Mouse (Mus musculus) limb, embryonic 12.5 days (tissue): Measurements from ENCODE around the gene Cdc42ep3. TPM values are rescaled to one million over a fixed set of nuclear protein-coding genes. Genes with fewer than 3 reads are reported as not detected.
A peak's percentile ranks its signal among the peaks of the same experiment; 100 is the strongest.

Experiments used
- ATAC-seq: fragments of 200-750 bp; cut with Nextera tagmentation; 2 replicates; pipeline ENCODE4 v1.8.0; 2017; ENCODE audit warnings: low read depth, moderate TSS enrichment; ENCODE audit not compliant: insufficient number of reproducible peaks, insufficient read depth, low FRiP score, low TSS enrichment
- H3K27ac ChIP-seq: fragments of 300-500 bp; sonication (generic); 2 replicates; pipeline ENCODE4 v1.5.1; 2016; ENCODE audit warnings: mild to moderate bottlenecking, moderate library complexity
- H3K27me3 ChIP-seq: fragments of 300-500 bp; sonication (generic); 2 replicates; pipeline ENCODE4 v1.6.1; 2016; ENCODE audit warnings: mild to moderate bottlenecking, moderate library complexity
- H3K36me3 ChIP-seq: fragments of 300-500 bp; sonication (generic); 2 replicates; pipeline ENCODE4 v1.6.1; 2016; ENCODE audit warnings: mild to moderate bottlenecking, moderate library complexity
- H3K4me1 ChIP-seq: fragments of 300-500 bp; sonication (generic); replicated peaks from 2 replicates; pipeline ENCODE4 v1.6.1; 2016
- H3K4me2 ChIP-seq: fragments of 300-500 bp; sonication (generic); 2 replicates; pipeline ENCODE4 v1.6.1; 2016; ENCODE audit warnings: mild to moderate bottlenecking, moderate library complexity
- H3K4me3 ChIP-seq: fragments of 300-500 bp; sonication (generic); replicated peaks from 2 replicates; pipeline ENCODE4 v1.5.1; 2016; ENCODE audit warnings: mild to moderate bottlenecking
- H3K9ac ChIP-seq: fragments of 300-500 bp; sonication (generic); replicated peaks from 2 replicates; pipeline ENCODE4 v1.6.1; 2016; ENCODE audit warnings: mild to moderate bottlenecking, moderate library complexity
- H3K9me3 ChIP-seq: fragments of 300-500 bp; sonication (generic); 2 replicates; pipeline ENCODE4 v1.6.1; 2016; ENCODE audit warnings: mild to moderate bottlenecking, moderate library complexity
- WGBS: fragments of 180-500 bp; shearing (Covaris S2); methylation state at CpG from one replicate; pipeline ENCODE4 v1.1.7; 2016; 5-methylcytosine and 5-hydroxymethylcytosine counted together
- polyA plus RNA-seq: library from polyadenylated mRNA; unstranded; fragments of >200 nt; fragmentation: Nextera tagmentation; extraction: Ambion mirVana; gene quantifications from 2 replicates; pipeline ENCODE4 v1.2.1, GENCODE M21; 2016

Gene Cdc42ep3
- polyA plus RNA-seq, 1 experiment from 2014 or later = 85.0 TPM

GRCm38 (mm10) chr17:79309506-79309905 lies 45.4 kb downstream of the Cdc42ep3 start:
- no peak overlapping the region for H3K4me2 ChIP-seq
- ATAC-seq = no peak
- H3K4me3 ChIP-seq = no peak overlapping the region
- no peaks in the 10 kb centered on the region for H3K36me3 ChIP-seq
- H3K27ac ChIP-seq = no peak overlapping the region
- no peaks in the 10 kb centered on the region for H3K9me3 ChIP-seq
- H3K4me1 ChIP-seq = peaks cover 6% of the 10 kb centered on the region; the same call in 1 of the 2 replicates
- H3K9ac ChIP-seq = no peak overlapping the region
- 89% methylated on average over 1 of the region's 1 CpGs for WGBS
- H3K27me3 ChIP-seq = no peaks in the 10 kb centered on the region

- no peaks in the 10 kb centered on the region for H3K9me3 ChIP-seq
- 85% methylated on average over 7 of the region's 7 CpGs for WGBS
- H3K4me2 ChIP-seq = no peak overlapping the region
- H3K27ac ChIP-seq = peak overlapping the region; percentile 79
- no peak overlapping the region for H3K4me3 ChIP-seq
- no peaks in the 10 kb centered on the region for H3K27me3 ChIP-seq
- no peak overlapping the region for H3K9ac ChIP-seq
- no peak for ATAC-seq
- H3K4me1 ChIP-seq = peaks cover 6% of the 10 kb centered on the region; the same call in 1 of the 2 replicates
- H3K36me3 ChIP-seq = no peaks in the 10 kb centered on the region
These were observed 49.2 kb downstream of the Cdc42ep3 start for GRCm38 (mm10) chr17:79305644-79306043.

GRCm38 (mm10) chr17:79303744-79304497 lies 51.0 kb downstream of the Cdc42ep3 start:
- Histone ChIP-seq H3K27ac (no peak overlapping the region), H3K9me3 (no peaks in the 10 kb centered on the region), H3K4me3 (no peak overlapping the region), H3K9ac (no peak overlapping the region), H3K4me2 (no peak overlapping the region), H3K27me3 (no peaks in the 10 kb centered on the region), H3K4me1 (peaks cover 6% of the 10 kb centered on the region; the same call in 1 of the 2 replicates), H3K36me3 (no peaks in the 10 kb centered on the region)
- no peak for ATAC-seq
- WGBS = 86% methylated on average over 17 of the region's 17 CpGs

DNA sequence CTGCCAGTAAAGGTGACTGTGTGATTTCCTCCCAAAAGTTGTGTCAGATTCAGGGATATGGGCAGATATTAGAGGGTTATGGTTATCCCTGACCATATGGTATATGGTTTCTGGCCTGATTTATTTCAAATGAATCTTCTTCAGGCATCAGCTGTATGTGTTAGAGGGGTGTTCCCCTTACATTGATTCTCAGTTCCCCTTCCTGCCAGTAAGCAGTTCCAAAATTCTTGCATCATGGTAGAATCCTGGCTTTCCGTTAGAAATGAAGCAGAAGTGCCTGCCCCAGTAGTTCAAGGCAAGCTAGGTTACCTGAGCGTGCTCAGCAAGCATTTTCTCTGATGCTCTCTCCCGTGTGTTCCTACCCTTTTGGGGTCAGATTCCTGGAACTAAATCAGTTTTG lies 51.7 kb downstream of the Cdc42ep3 start:
- Histone ChIP-seq H3K4me1 (peaks cover 6% of the 10 kb centered on the region; the same call in 1 of the 2 replicates), H3K36me3 (no peaks in the 10 kb centered on the region), H3K27me3 (no peaks in the 10 kb centered on the region), H3K9ac (no peak overlapping the region), H3K4me2 (no peak overlapping the region), H3K4me3 (no peak overlapping the region), H3K27ac (no peak overlapping the region), H3K9me3 (no peaks in the 10 kb centered on the region)
- 86% methylated on average over 3 of the region's 3 CpGs for WGBS
- no peak for ATAC-seq

- no peak overlapping the region for H3K4me3 ChIP-seq
- WGBS = 88% methylated on average over 1 of the region's 1 CpGs
- no peak for ATAC-seq
- no peaks in the 10 kb centered on the region for H3K27me3 ChIP-seq
- H3K4me1 ChIP-seq = peaks cover 15% of the 10 kb centered on the region
- no peaks in the 10 kb centered on the region for H3K36me3 ChIP-seq
- no peak overlapping the region for H3K4me2 ChIP-seq
- no peak overlapping the region for H3K27ac ChIP-seq
- no peak overlapping the region for H3K9ac ChIP-seq
- no peaks in the 10 kb centered on the region for H3K9me3 ChIP-seq
These were observed 55.0 kb downstream of the Cdc42ep3 start for GRCm38 (mm10) chr17:79299925-79300324.

DNA sequence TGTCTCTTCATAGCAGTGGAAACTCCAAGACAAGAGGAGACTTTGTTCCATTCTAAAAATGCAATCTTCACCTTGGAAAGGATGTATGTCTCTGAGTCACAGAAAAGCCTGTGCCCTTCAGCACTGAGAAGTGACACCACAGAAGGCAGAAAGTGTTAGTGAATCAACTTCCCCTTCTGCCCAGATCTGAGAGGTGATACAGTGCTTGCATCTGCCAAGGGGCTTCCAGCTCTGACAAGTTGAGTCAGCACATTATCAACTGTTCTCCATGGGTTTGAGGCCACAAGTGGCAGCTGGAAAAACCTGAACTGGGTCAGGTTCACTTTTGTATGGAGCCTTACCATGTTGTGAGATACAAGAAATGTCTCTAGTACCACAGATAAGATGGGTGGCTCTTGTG lies 55.9 kb downstream of the Cdc42ep3 start:
- Histone ChIP-seq H3K4me3 (no peak overlapping the region), H3K4me2 (no peak overlapping the region), H3K4me1 (peaks cover 13% of the 10 kb centered on the region), H3K36me3 (no peaks in the 10 kb centered on the region), H3K27ac (no peak overlapping the region), H3K9ac (no peak overlapping the region), H3K27me3 (no peaks in the 10 kb centered on the region), H3K9me3 (no peaks in the 10 kb centered on the region)
- ATAC-seq = no peak

DNA sequence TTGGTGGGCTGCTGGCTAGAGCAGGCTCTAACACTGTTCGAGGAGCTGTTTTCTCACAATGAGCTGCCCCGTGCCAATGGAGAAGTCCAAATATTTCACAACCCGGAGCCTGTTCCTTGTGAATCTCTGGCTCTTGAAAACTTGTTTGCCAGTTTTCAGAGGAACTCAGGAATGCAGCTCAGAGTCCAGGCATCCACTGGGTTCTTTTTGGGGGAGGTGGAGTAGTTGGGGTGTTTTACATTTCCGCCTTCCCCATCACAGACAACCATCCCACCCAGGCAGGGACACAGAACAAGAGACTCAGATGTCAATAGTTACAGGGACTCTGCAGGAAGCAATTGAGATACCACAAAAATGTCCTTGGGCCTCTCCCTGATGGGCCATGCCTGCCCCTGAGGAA lies 59.0 kb downstream of the Cdc42ep3 start:
- no peak for ATAC-seq

GRCm38 (mm10) chr17:79291672-79292071 lies 63.2 kb downstream of the Cdc42ep3 start:
- no peak overlapping the region for H3K4me3 ChIP-seq
- no peak overlapping the region for H3K9ac ChIP-seq
- whole genome bisulfite sequencing = 80% methylated on average over 5 of the region's 5 CpGs
- H3K36me3 ChIP-seq = no peaks in the 10 kb centered on the region
- no peak overlapping the region for H3K4me2 ChIP-seq
- peaks cover 25% of the 10 kb centered on the region for H3K4me1 ChIP-seq
- H3K27me3 ChIP-seq = no peaks in the 10 kb centered on the region
- H3K27ac ChIP-seq = no peak overlapping the region
- H3K9me3 ChIP-seq = no peaks in the 10 kb centered on the region
- no peak for ATAC-seq

More for the DNA sequence above, 59.0 kb downstream of the Cdc42ep3 start:
- peaks cover 13% of the 10 kb centered on the region for H3K4me1 ChIP-seq
- no peak overlapping the region for H3K4me2 ChIP-seq
- H3K27ac ChIP-seq = peak overlapping the region; percentile 64
- no peaks in the 10 kb centered on the region for H3K36me3 ChIP-seq
- H3K27me3 ChIP-seq = no peaks in the 10 kb centered on the region
- no peak overlapping the region for H3K9ac ChIP-seq
- H3K9me3 ChIP-seq = no peaks in the 10 kb centered on the region
- 72% methylated on average over 4 of the region's 4 CpGs for WGBS
- H3K4me3 ChIP-seq = no peak overlapping the region

GRCm38 (mm10) chr17:79290697-79291096 lies 64.2 kb downstream of the Cdc42ep3 start:
- no peak for ATAC-seq
- no peak overlapping the region for H3K9ac ChIP-seq
- H3K4me1 ChIP-seq = peaks cover 19% of the 10 kb centered on the region
- no peaks in the 10 kb centered on the region for H3K36me3 ChIP-seq
- no peaks in the 10 kb centered on the region for H3K9me3 ChIP-seq
- 85% methylated on average over 2 of the region's 2 CpGs for WGBS
- no peak overlapping the region for H3K4me3 ChIP-seq
- H3K27me3 ChIP-seq = no peaks in the 10 kb centered on the region
- H3K27ac ChIP-seq = no peak overlapping the region
- no peak overlapping the region for H3K4me2 ChIP-seq

DNA sequence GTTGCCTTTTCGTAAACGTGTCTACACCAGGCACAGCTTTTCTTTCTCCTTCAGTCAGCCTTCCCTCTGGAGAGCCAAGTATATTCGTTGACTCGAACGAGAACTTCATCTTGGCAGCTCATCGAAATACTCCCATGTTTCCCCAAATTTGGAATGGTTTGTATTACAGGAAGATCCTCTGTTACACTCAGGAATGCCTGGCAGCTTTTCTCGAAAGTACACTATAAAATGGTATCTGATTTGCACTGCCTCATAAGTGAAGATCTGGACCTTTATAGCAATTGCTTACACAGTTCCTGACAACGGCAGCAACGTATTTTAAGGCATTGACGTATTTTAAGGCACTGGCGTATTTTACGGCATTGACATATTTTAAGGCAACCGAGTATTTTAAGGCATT lies 67.6 kb downstream of the Cdc42ep3 start:
- Histone ChIP-seq H3K4me2 (no peak overlapping the region), H3K4me1 (peaks cover 12% of the 10 kb centered on the region), H3K4me3 (no peak overlapping the region), H3K27me3 (no peaks in the 10 kb centered on the region), H3K36me3 (no peaks in the 10 kb centered on the region), H3K27ac (no peak overlapping the region), H3K9ac (no peak overlapping the region), H3K9me3 (no peaks in the 10 kb centered on the region)
- 67% methylated on average over 13 of the region's 13 CpGs for WGBS
- ATAC-seq = no peak

GRCm38 (mm10) chr17:79285030-79285601 lies 69.8 kb downstream of the Cdc42ep3 start:
- Histone ChIP-seq H3K4me1 (peaks cover 13% of the 10 kb centered on the region), H3K27me3 (no peaks in the 10 kb centered on the region), H3K9ac (no peak overlapping the region), H3K9me3 (no peaks in the 10 kb centered on the region), H3K4me3 (no peak overlapping the region), H3K4me2 (no peak overlapping the region), H3K36me3 (no peaks in the 10 kb centered on the region), H3K27ac (no peak overlapping the region)
- no peak for ATAC-seq
- 80% methylated on average over 6 of the region's 6 CpGs for WGBS
